Mouse (Mus musculus) MEL-GATA-1-ER (cell line): Measurements from ENCODE around the gene Cacna1d.

Source experiments
- DNase-seq: peaks from one replicate; pipeline ENCODE4 v3.0.0-alpha.2; 2012; ENCODE audit warnings: low read depth; ENCODE audit errors: extremely low read depth

The Cacna1d gene

DNA sequence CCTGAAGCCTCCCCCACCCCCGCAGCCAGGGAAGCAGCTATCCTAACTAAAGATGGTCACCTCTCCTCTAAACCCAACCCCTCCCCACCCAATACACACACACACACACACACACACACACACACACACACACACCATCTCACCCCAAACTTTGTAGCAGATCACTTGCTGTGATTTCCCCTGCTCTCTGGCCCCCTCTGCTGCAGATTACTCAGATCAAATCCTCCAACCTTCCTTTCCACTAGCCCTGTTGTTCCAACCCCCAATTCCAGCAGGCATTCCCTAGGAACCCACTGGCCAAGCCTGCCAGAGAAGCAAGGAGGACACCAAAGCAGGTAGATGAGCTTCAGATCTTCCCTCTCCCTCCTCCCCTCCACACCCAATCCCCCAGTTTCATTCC lies 118.4 kb downstream of the Cacna1d start:
- DNase-seq, result no peak

- no peak for DNase-seq
Measured at GRCm38 (mm10) chr14:30371070-30371469, 120.2 kb downstream of the Cacna1d start.

GRCm38 (mm10) chr14:30367074-30367473 lies 124.2 kb downstream of the Cacna1d start:
- DNase-seq, result no peak

GRCm38 (mm10) chr14:30365866-30366265 lies 125.4 kb downstream of the Cacna1d start:
- no peak for DNase-seq

- DNase-seq, result no peak
Measured at GRCm38 (mm10) chr14:30363487-30364167, 127.6 kb downstream of the Cacna1d start.

DNA sequence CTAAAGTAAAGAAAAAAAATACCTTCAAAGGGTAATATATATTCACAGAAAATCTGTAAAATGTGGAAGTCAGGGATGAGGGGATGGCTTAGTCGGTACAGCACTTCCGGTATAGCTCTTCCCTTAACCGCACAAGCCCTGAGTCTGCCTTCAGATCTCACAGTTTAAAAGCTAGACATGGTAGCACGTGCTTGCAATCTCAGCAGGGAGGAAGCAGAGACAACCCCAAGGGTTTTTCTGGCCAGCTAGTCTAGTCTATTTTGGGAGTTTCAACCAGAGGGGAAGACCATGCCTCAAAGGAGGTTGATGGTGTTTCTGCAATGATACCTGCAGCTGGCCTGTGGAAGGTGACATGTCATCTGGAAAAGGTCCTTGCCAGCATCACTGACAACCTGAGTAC lies 128.9 kb downstream of the Cacna1d start:
- DNase-seq, result no peak

DNA sequence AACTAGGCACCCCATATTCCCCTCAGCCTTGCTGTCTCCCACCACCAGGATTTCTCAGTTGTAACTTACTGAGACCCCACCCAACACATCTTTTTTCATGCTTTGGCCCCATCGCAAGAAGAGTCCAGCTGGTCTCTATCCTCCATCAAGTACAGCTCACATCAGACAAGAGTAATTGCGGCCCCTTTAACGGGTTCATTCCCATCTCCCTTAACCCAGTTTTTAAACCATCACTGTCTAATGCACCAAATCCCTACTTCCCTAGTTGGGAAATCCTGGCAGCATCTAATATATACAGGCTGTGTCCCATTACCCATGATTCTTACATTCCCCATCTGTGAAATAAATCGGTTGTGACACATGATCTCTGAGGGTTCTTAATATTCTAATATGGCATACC lies 130.8 kb downstream of the Cacna1d start:
- DNase-seq, result no peak

GRCm38 (mm10) chr14:30360004-30360403 lies 131.3 kb downstream of the Cacna1d start:
- no peak for DNase-seq

- no peak for DNase-seq
Measured at GRCm38 (mm10) chr14:30358028-30358427, 133.2 kb downstream of the Cacna1d start.

DNA sequence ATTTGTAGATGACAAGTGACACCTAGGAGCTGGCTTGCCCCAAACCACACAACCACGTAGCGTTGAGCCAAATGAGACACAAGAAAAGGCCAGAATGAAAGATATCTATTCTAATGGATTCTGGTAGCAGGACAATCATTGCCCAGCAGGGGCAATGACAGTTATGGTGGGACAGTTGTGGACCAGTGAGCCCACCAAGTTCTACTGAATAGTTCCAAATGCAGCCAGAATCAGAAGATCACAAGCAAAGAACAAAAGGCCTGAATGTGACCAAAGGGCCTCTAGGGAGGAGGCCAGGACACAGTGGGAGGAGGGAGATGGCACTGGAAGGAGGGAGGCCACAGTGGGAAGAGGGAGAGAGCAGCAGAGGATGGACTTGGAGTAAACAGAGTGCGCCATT lies 134.8 kb downstream of the Cacna1d start:
- DNase-seq, result no peak

- no peak for DNase-seq
Measured at GRCm38 (mm10) chr14:30354761-30355160, 136.5 kb downstream of the Cacna1d start.

DNA sequence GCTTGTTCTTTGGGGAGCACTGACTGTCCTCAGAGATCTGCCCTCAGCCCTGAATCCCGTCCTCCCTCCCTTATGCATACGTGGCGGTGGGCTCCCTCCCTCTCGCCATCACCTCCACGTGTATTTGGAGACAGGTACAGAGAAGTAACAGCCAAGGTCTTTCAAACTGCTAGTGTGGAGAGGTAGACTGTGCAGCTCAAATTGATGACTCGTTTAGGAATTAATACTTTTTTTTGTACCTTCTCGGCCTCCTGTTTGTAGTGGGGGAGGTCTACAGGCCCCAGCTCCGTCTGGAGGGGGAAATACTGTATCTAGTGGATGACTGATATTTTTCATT lies 137.2 kb downstream of the Cacna1d start:
- DNase-seq, result no peak

GRCm38 (mm10) chr14:30353291-30354126 lies 137.7 kb downstream of the Cacna1d start:
- DNase-seq, result no peak

- DNase-seq, result no peak
Measured at GRCm38 (mm10) chr14:30352951-30353270, 138.3 kb downstream of the Cacna1d start.

GRCm38 (mm10) chr14:30352061-30352950 lies 138.9 kb downstream of the Cacna1d start:
- no peak for DNase-seq

DNA sequence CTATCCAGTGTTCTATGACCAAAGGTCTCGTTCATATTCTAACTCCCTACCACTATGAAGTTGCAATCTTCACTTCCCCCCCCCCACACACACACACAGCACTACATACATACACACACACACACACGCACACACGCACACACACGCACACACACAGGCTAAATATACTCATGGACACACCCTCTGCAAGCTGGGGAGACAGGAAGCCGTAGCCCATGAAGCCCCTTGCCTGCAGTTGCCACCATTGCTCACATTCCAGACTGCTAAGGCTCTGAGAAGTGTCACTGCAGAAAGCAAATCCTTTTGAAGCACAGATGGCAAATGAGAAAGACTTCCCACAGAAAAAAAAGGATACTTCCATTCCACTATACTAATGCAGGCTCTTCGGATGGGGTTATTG lies 141.0 kb downstream of the Cacna1d start:
- DNase-seq, result no peak

DNA sequence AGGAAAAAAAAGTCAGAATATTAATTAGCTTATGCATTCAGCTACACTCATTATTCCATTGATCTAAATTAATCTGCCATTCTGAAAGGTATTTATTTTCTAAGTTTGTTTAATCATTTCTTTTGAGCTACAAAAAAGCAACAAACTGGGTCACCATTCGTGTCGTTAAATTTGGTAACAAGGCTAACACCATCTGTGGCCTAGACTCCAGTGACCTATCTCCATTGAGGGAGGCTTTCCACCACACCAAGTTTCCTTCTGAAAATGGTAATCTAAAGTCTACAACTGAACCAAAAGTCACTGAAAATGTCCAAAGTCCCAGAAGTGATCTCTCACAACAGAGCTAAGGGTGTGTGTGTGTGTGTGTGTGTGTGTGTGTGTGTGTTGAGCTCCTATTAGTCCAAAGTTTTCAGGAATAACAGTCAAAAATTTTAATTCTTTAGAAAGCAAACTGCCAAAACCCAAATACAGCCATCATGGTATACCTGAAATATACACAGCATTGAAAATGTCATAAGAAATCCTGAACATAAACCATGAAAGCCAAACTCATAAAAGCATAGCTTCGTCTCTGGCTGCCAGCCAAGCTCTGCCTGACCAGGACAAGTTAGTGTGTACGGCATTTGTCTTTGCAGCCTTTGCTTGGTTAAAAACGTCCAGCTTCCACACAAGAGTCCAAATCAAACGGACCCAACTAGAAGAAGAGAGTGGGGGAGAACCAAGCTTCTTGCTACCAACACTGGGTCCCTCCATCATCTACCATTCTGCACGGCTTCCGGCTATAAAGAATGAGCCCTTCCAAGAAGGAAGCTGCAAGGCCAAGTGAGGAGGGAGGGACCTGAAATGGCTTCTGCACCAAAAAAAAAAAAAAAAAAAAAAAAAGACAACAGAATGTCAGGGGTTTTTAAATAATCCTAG lies 146.0 kb downstream of the Cacna1d start:
- no peak for DNase-seq

- DNase-seq, result no peak
Measured at GRCm38 (mm10) chr14:30343740-30344139, 147.5 kb downstream of the Cacna1d start.

- DNase-seq, result no peak
Measured at GRCm38 (mm10) chr14:30341825-30342590, 149.2 kb downstream of the Cacna1d start.

DNA sequence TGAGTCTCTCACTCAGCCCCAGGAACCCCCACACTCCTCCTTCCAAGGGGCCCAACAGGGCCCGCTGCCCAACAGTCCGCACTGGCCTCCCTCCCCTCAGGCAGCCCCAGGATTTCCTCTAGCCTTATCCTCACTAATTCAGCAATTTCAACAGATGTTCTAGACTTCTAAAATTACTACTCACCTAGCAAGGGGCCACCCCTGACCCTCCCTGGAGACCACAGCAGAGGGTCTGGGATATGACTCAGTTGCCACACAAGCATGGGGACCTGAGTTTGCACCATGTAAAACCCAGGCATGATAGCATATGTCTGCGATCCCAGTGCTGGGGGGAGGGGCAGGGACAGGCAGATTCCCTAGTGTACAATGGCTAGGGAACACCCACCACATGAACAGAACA lies 151.1 kb downstream of the Cacna1d start:
- no peak for DNase-seq
